Mouse (Mus musculus) adipose tissue, adult 10 weeks (tissue): ENCODE results near the gene Arhgef25. TPM values are rescaled to one million over a fixed set of nuclear protein-coding genes. Genes with fewer than 3 reads are reported as not detected.

Experiments
- polyA plus RNA-seq: library from polyadenylated mRNA; stranded (reverse); fragments of 350-450 nt; fragmentation: Illumina TruSeq; extraction: RNeasy Lipid Tissue Mini Kit (QIAGEN cat#74804); gene quantifications from one replicate; pipeline ENCODE4 v1.2.3, GENCODE M21; 2014; ENCODE audit warnings: low read depth, low replicate concordance

The Arhgef25 gene
- polyA plus RNA-seq: 29.2 TPM

GRCm38 (mm10) chr10:127189651-127190381, at the start of gene Arhgef25:
Arhgef25 (minus strand) TSS chr10:127190083.

DNA sequence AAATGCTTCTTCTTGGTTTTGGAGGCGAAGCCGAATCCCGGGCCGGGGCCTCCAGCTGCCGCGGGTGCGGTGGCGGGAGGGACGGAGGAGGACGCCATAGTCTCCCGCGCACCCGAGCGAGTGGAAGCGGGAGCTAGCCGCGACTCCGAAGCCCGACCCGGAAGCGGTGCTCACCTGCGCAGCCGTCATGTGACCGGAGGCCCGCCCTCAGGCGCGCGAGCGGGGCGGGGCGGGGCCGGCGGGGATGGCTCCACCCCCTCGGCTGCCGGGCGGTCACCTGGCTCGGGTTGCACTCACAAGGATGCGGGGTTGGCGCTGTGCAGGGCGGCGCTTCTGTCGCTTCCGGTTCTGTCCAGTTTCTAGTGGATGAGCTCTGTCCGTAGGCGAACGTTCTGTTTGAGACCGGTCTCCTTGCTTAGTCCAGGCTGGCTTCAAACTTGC, 21.6 kb upstream of the Arhgef25 start, which contains the start of gene Pip4k2c:
Pip4k2c (minus strand) TSS at position 172 of the 441 bp plus-strand sequence.

DNA sequence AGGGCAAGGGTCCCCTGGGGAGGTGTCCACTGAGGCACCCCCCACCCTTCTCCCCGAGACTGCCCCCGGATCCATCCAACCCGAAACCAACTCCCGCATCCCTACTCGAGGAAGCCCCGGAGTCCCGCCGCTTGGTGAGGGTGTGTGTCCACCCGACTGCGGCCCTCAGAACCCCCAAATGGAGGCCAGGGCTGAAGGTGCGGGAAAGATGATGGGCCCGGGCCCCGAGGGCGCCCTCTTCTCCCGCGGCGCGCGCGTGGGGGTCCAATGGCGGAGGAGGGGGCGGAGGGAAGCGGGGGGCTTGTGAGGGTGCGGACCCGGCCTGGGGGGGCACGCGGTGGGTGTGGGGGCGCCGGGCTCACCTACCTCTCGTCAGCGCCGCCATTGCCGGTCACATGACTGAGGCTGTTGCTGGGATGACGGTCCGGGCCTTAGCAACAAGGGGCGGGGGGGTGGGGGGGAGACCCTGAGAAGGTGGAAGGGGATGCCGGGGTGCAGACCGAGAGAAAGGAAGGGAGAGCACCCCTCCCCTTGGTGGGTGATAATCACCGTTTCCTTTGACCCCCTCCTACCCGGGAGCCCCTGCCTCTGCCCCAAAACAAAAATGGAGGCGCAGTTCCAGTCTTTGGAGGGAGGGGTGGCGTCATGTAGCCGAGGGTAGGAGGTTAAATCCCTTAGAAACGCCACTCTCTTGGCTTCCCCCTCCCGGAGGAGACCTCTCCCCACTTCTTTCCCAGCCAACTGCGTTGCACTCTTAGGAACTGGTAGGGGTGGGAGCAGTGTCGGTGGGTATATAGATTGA, 5.6 kb upstream of the Arhgef25 start, which contains the start of gene Dtx3:
Dtx3 (minus strand) TSS at position 401 of the 802 bp plus-strand sequence.

DNA sequence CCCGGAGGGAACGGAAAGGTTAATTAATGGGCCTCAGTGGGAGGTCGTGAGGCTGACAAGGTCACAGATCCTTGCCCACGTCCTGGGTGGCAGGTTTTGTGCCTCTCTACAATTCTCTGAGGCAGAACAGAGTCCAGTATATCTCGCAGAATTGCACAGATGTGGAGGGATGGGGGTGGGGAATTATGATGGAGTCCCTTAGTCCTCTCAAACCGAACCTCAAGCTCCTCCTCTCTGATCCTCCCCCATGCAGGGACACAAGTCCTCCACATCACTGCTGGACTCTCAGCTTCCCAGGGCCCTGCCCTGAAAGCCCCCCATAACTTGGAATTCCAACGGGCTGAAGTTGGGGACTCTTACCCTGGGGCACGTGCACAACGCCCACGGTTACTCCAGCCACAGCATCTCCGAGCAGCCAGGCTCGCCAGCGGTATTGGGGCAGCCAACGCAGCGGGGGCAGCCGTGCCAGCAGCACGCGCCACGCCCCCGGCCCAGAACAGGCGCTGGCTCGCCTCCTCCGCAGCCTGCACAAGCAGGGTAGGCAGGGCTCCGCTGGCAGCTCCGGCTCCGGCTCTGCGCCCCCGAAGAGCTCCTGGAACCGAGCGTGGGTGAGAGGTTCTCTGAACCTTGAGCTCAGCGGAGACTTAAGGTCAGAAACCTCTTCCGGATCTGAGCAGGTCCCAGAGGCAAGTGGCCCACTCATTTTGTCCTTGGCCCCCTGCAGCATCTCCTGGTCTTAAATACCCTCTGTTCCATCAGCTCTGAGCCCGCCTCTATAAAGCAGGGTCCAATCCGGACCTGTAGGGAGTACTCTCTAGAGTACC, 9.8 kb downstream of the Arhgef25 start, which contains the start of gene Slc26a10:
Slc26a10 (minus strand) TSS at position 775 of the 824 bp plus-strand sequence.

DNA sequence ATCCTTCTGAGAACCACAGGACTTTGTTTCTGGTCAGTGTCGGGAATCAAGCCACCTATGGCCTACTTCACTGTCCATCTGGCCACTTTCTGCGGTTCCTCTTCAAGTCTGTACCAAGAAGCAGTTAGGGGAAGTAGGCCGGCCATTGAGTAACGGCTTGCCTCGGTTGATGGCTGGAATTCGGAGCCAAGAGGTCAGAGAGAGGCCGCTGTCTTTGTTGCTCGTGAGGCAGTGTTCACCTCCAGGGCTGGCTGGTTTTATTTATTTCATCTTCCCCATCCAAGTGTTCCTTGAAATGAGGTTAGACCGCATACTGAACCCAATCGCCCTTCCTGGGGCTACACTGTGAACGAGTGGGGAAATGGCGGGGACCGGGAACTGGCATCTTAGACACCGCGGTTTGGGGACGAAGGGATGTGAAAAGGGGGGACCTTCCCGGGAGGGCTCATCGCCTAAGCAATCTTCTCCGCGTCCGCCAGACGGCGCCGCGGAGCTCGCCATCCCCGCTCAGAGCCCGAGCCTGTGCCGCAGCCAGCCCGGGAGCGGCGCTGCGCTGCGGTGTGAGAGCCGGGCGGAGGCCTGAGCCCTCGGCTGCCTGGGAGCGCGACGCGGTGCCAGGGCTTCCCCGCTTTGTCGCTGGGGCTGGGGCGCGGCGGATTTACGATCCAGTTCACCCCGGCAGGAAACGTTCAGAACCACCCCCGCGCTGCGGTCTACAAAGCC, 25.1 kb downstream of the Arhgef25 start, which contains the start of gene B4galnt1:
B4galnt1 (plus strand) TSS at position 595 of the 723 bp plus-strand sequence.

Other genes starting within 250 kb of the Arhgef25 start
- gene Ctdsp2, start 211.4 kb downstream of the Arhgef25 start, polyA plus RNA-seq: 107 TPM
- 0.19 TPM for gene Avil, start 189.4 kb downstream of the Arhgef25 start, polyA plus RNA-seq
- gene Tsfm, start 159.2 kb downstream of the Arhgef25 start, polyA plus RNA-seq: 25.2 TPM
- gene Mettl1, start 148.7 kb downstream of the Arhgef25 start, polyA plus RNA-seq: 26.8 TPM
- 0.53 TPM for gene Eef1akmt3, start 148.6 kb downstream of the Arhgef25 start, polyA plus RNA-seq
- gene Cyp27b1, start 141.8 kb downstream of the Arhgef25 start, polyA plus RNA-seq: 0.27 TPM
- 6.8 TPM for gene March9, start 129.9 kb downstream of the Arhgef25 start, polyA plus RNA-seq
- 186 TPM for gene Cdk4, start 126.5 kb downstream of the Arhgef25 start, polyA plus RNA-seq
- gene Tspan31, start 119.8 kb downstream of the Arhgef25 start, polyA plus RNA-seq: 87.3 TPM
- gene Agap2, start 114.8 kb downstream of the Arhgef25 start, polyA plus RNA-seq: 3.9 TPM
- 160 TPM for gene Os9, start 69.0 kb downstream of the Arhgef25 start, polyA plus RNA-seq
- gene B4galnt1, start 24.9 kb downstream of the Arhgef25 start, polyA plus RNA-seq: 73.3 TPM
- gene Slc26a10, start 9.4 kb downstream of the Arhgef25 start, polyA plus RNA-seq: 1.5 TPM
- gene Dtx3, start 5.6 kb upstream of the Arhgef25 start, polyA plus RNA-seq: 73.3 TPM
- gene Pip4k2c, start 21.5 kb upstream of the Arhgef25 start, polyA plus RNA-seq: 87.8 TPM
- gene Kif5a, start 73.3 kb upstream of the Arhgef25 start, polyA plus RNA-seq: 2.7 TPM
- 189 TPM for gene Dctn2, start 76.3 kb upstream of the Arhgef25 start, polyA plus RNA-seq
- gene Mbd6, start 98.9 kb upstream of the Arhgef25 start, polyA plus RNA-seq: 36.5 TPM
- gene Mars, start 121.7 kb upstream of the Arhgef25 start, polyA plus RNA-seq: 41.3 TPM
- 9.8 TPM for gene Arhgap9, start 131.9 kb upstream of the Arhgef25 start, polyA plus RNA-seq
- 9.5 TPM for gene Gli1, start 151.9 kb upstream of the Arhgef25 start, polyA plus RNA-seq
- gene Inhbe, start 164.3 kb upstream of the Arhgef25 start, polyA plus RNA-seq: not detected
- not detected for gene Inhbc, start 180.3 kb upstream of the Arhgef25 start, polyA plus RNA-seq
- gene R3hdm2, start 190.2 kb upstream of the Arhgef25 start, polyA plus RNA-seq: 70.1 TPM